Mouse (Mus musculus): ENCODE results near the gene Cntd1.

DNA sequence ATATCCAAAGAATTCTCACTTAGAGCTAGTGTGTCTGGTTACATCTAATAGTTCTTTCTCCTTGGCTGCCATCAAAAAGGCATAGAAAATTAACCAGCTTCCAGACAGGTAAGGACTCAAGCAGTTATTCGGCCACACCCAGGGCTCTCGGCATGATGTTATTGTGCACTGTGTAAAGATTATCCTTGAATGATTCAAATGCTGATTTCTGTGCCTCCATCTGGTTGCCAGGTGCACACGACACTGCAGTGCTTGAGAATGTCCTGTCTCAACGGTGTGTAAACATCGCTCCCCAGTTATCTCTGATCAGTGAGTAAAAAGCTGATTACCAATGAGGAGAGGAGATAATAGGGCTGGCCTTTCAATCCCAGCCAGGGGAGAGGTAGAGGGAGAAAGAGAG, 28.9 kb downstream of the Cntd1 start:
- TF ChIP-seq CTCF (IDR thresholded peaks at IDR 0.05; ENCODE audit: extremely low read depth, insufficient read length, insufficient replicate concordance, low read depth, low read length) (no peak), POLR2A (IDR thresholded peaks at IDR 0.05; ENCODE audit: low read depth, low read length) (no peak)
